Mouse (Mus musculus): ENCODE measurements at regions not wholly inside any gene's neighbourhood (a gene's known extent, or its start where the extent isn't known, plus 50 kb on each side); places are given as distances from the start of the nearest gene placed in this dataset.

- no peak for DNase-seq (ENCODE audit: low spot score)
- no peak overlapping the region for H3K4me3 ChIP-seq
- no peaks in the 10 kb centered on the region for H3K9me3 ChIP-seq
- H3K36me3 ChIP-seq (replicated peaks) = no peaks in the 10 kb centered on the region
- 71% methylated on average over 4 of the region's 4 CpGs for WGBS
- H3K27me3 ChIP-seq (replicated peaks; ENCODE audit: low read depth, poor library complexity, severe bottlenecking) = peaks cover 16% of the 10 kb centered on the region
- H3K27ac ChIP-seq (replicated peaks) = no peak overlapping the region
- peaks cover 23% of the 10 kb centered on the region for H3K4me1 ChIP-seq
Observed at GRCm38 (mm10) chr1:155493799-155494198, 64.1 kb upstream of the Acbd6 start.

GRCm38 (mm10) chr1:155494347-155494746 lies 63.6 kb upstream of the Acbd6 start:
- 87% methylated on average over 2 of the region's 2 CpGs for WGBS
- Histone ChIP-seq H3K27ac (replicated peaks) (no peak overlapping the region), H3K4me3 (no peak overlapping the region), H3K4me1 (peaks cover 23% of the 10 kb centered on the region), H3K36me3 (replicated peaks) (no peaks in the 10 kb centered on the region), H3K9me3 (no peaks in the 10 kb centered on the region), H3K27me3 (replicated peaks; ENCODE audit: low read depth, poor library complexity, severe bottlenecking) (peaks cover 16% of the 10 kb centered on the region)
- DNase-seq (ENCODE audit: low spot score) = no peak

GRCm38 (mm10) chr1:155499735-155500134 lies 58.2 kb upstream of the Acbd6 start:
- no peaks in the 10 kb centered on the region for H3K36me3 ChIP-seq (replicated peaks)
- no peak overlapping the region for H3K4me3 ChIP-seq
- H3K4me1 ChIP-seq = 0 out of 2 replicates have a peak, but pooled peaks cover 2% of the 10 kb centered on the region
- no peaks in the 10 kb centered on the region for H3K9me3 ChIP-seq
- H3K27me3 ChIP-seq (replicated peaks; ENCODE audit: low read depth, poor library complexity, severe bottlenecking) = no peaks in the 10 kb centered on the region
- H3K27ac ChIP-seq (replicated peaks) = no peak overlapping the region
- no peak for DNase-seq (ENCODE audit: low spot score)
- 93% methylated on average over 1 of the region's 1 CpGs for WGBS

GRCm38 (mm10) chr1:155502867-155503266 lies 55.1 kb upstream of the Acbd6 start:
- no peaks in the 10 kb centered on the region for H3K27me3 ChIP-seq (replicated peaks; ENCODE audit: low read depth, poor library complexity, severe bottlenecking)
- H3K27ac ChIP-seq (replicated peaks) = no peak overlapping the region
- DNase-seq (ENCODE audit: low spot score) = no peak
- H3K4me1 ChIP-seq = 0 out of 2 replicates have a peak, but pooled peaks cover 2% of the 10 kb centered on the region
- H3K9me3 ChIP-seq = no peaks in the 10 kb centered on the region
- no peak overlapping the region for H3K4me3 ChIP-seq
- WGBS = 65% methylated on average over 10 of the region's 10 CpGs
- H3K36me3 ChIP-seq (replicated peaks) = no peaks in the 10 kb centered on the region

- 0 out of 2 replicates have a peak, but pooled peaks cover 2% of the 10 kb centered on the region for H3K4me1 ChIP-seq
- H3K27me3 ChIP-seq (replicated peaks; ENCODE audit: low read depth, poor library complexity, severe bottlenecking) = no peaks in the 10 kb centered on the region
- no peak overlapping the region for H3K27ac ChIP-seq (replicated peaks)
- no peak overlapping the region for H3K4me3 ChIP-seq
- H3K36me3 ChIP-seq (replicated peaks) = no peaks in the 10 kb centered on the region
- 73% methylated on average over 12 of the region's 12 CpGs for WGBS
- DNase-seq (ENCODE audit: low spot score) = no peak
- H3K9me3 ChIP-seq = no peaks in the 10 kb centered on the region
Observed at GRCm38 (mm10) chr1:155504581-155505328, 53.2 kb upstream of the Acbd6 start.

- Histone ChIP-seq H3K36me3 (replicated peaks) (no peaks in the 10 kb centered on the region), H3K27ac (replicated peaks) (no peak overlapping the region), H3K4me1 (0 out of 2 replicates have a peak, but pooled peaks cover 2% of the 10 kb centered on the region), H3K4me3 (no peak overlapping the region), H3K9me3 (no peaks in the 10 kb centered on the region), H3K27me3 (replicated peaks; ENCODE audit: low read depth, poor library complexity, severe bottlenecking) (no peaks in the 10 kb centered on the region)
- no peak for DNase-seq (ENCODE audit: low spot score)
- 78% methylated on average over 6 of the region's 6 CpGs for WGBS
Observed at GRCm38 (mm10) chr1:155505361-155506077, 52.4 kb upstream of the Acbd6 start.
